Mouse (Mus musculus) adrenal gland, postnatal 36 days (tissue): Measurements from ENCODE around the gene Dnajb9. TPM values are rescaled to one million over a fixed set of nuclear protein-coding genes. Genes with fewer than 3 reads are reported as not detected.

ENCODE experiments used
- microRNA-seq: library from miRNA; unstranded; fragments of <30 nt; microRNA quantifications from one replicate; pipeline ENCODE4 v1.2.0, GENCODE M21; 2021
- total RNA-seq, 2 experiments: library from RNA; stranded (reverse); gene quantifications; 2 replicates each; pipeline ENCODE4 v1.2.3; 2021

Gene Dnajb9
- total RNA-seq, 2 experiments from 2014 or later = 61.8 to 63.1 TPM

Small RNA genes within 50 kb of the gene (microRNA-seq; reads per million reads assigned to microRNA genes)
- gene Mir5627 = not detected

Other genes starting within 250 kb of the Dnajb9 start
- 100 to 1,000 TPM; 121 to 161 TPM for gene Pnpla8, start 11.0 kb upstream of the Dnajb9 start, total RNA-seq
- gene Nrcam, start 118.6 kb upstream of the Dnajb9 start, total RNA-seq = 1 to 10 TPM; 2.5 to 3.7 TPM